Mouse (Mus musculus) E14TG2a.4 (cell line): ENCODE results near the gene Slc46a1.

Experiments
- CTCF ChIP-seq: conservative IDR thresholded peaks from 2 replicates; pipeline ENCODE4 v1.5.1; 2014; ENCODE audit warnings: low read length
- NANOG ChIP-seq: IDR thresholded peaks from 2 replicates; pipeline ENCODE4 v1.6.1; 2014; ENCODE audit warnings: borderline replicate concordance, low read length, mixed read lengths

- TF ChIP-seq CTCF (no peak), NANOG (no peak)
These were observed at the start of gene Slc46a1 for GRCm38 (mm10) chr11:78465568-78466180.
